Mouse (Mus musculus): Measurements from ENCODE around the gene Alkbh6. TPM values are rescaled to one million over a fixed set of nuclear protein-coding genes. Genes with fewer than 3 reads are reported as not detected.

Alkbh6 gene
- polyA plus RNA-seq, 1 experiment from 2014 or later: 64.4 TPM

DNA sequence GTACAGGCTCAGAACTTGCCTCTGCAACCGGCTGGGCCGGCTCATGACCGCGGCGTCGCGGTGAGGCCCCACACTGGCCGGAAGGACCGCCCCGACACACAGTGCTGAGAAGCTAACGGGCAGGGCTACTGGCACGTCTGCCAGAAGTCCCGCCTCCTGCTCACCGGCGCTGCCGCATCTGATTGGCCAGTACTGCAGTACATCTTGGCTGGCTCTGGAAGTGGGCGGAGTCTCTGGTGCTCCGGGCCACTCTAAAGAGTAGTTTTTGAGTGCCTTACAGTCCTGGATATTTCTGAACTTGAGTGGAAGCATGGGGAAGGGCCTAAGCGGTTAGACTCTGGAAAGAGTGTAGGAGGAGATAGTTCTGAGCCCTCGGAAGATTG, 13.8 kb downstream of the Alkbh6 start:
- peak; percentile 99 for ATAC-seq (ENCODE audit: insufficient read depth, low FRiP score)
- no peaks in the 10 kb centered on the region for H3K27me3 ChIP-seq (ENCODE audit: control insufficient read depth, insufficient read depth, low read length)
- WGBS: under 1% methylated on average over 20 of the region's 20 CpGs
- peak overlapping the region; percentile 94 for H3K27ac ChIP-seq (ENCODE audit: low read length)
- H3K36me3 ChIP-seq (ENCODE audit: control insufficient read depth, insufficient read depth, low read length): no peaks in the 10 kb centered on the region
- peak overlapping the region; percentile 75 for H3K4me3 ChIP-seq (replicated peaks; ENCODE audit: low read length)
- peak overlapping the region; percentile 86 for H3K9ac ChIP-seq (ENCODE audit: low read length)
- H3K9me3 ChIP-seq (replicated peaks; ENCODE audit: control insufficient read depth, low read length): no peaks in the 10 kb centered on the region
- peak overlapping the region; percentile 75 for H3K4me2 ChIP-seq (ENCODE audit: low read depth, low read length)
- peaks cover 8% of the 10 kb centered on the region; the same call in 1 of the 2 replicates for H3K4me1 ChIP-seq (ENCODE audit: control insufficient read depth, insufficient read depth, low read length)

DNA sequence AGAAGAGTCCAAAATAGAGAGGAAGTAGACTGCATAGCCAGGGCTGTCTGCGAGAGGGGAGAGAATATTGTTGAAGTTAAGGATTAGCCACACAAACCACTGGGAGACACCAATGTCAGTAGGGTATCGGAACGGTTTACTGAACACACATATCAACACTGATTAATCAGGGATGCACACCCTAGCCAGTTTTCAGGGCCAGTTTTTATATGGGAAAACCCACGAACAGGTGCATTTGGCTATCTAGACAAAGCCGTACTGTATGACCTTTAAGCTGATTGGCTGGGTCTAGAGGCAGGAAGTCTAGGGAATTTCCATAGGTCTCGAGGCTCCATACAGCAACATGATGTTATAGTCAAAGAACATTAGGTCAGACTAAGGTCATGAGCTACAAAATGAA, 14.3 kb downstream of the Alkbh6 start:
- Histone ChIP-seq H3K27me3 (ENCODE audit: control insufficient read depth, insufficient read depth, low read length) (no peaks in the 10 kb centered on the region), H3K9ac (ENCODE audit: low read length) (peak overlapping the region; percentile 72), H3K4me1 (ENCODE audit: control insufficient read depth, insufficient read depth, low read length) (peaks cover 8% of the 10 kb centered on the region; the same call in 1 of the 2 replicates), H3K9me3 (replicated peaks; ENCODE audit: control insufficient read depth, low read length) (no peaks in the 10 kb centered on the region), H3K4me3 (replicated peaks; ENCODE audit: low read length) (peak overlapping the region; percentile 75), H3K27ac (ENCODE audit: low read length) (peak overlapping the region; percentile 94), H3K4me2 (ENCODE audit: low read depth, low read length) (peak overlapping the region; percentile 70), H3K36me3 (ENCODE audit: control insufficient read depth, insufficient read depth, low read length) (no peaks in the 10 kb centered on the region)
- no peak for ATAC-seq (ENCODE audit: insufficient read depth, low FRiP score)
- WGBS: 21% methylated on average over 6 of the region's 6 CpGs

DNA sequence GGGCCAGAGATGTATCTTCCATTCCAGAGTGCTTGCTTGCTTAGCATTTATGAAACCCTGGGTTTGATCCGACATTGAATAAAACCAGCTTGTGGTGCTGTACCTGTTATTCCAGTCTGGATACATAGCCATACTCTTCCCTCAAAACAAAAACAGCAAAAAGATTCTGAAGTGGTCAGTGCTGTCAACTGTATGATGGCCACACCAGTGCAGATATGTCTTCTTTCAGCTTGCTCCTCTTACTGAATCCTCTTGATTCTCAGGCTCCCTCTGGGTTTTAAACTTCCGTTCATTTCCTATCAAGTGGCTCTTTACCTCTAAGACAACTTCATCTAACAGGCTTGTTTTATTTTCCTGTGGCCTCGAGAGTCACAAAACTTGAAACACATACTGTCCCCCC, 15.3 kb downstream of the Alkbh6 start, which contains the start of gene Sdhaf1:
Sdhaf1 (minus strand) TSS at position 101 of the 400 bp plus-strand sequence.
- WGBS: 69% methylated on average over 3 of the region's 3 CpGs
- H3K4me2 ChIP-seq (ENCODE audit: low read depth, low read length): peak within 1 kb of the TSS; percentile 70
- no peaks in the 10 kb centered on the region for H3K9me3 ChIP-seq (replicated peaks; ENCODE audit: control insufficient read depth, low read length)
- ATAC-seq (ENCODE audit: insufficient read depth, low FRiP score): no peak
- no peaks in the 10 kb centered on the region for H3K27me3 ChIP-seq (ENCODE audit: control insufficient read depth, insufficient read depth, low read length)
- peak within 1 kb of the TSS; percentile 75 for H3K4me3 ChIP-seq (replicated peaks; ENCODE audit: low read length)
- peak within 1 kb of the TSS; percentile 94 for H3K27ac ChIP-seq (ENCODE audit: low read length)
- H3K36me3 ChIP-seq (ENCODE audit: control insufficient read depth, insufficient read depth, low read length): no peaks in the 10 kb centered on the region
- H3K4me1 ChIP-seq (ENCODE audit: control insufficient read depth, insufficient read depth, low read length): peaks cover 8% of the 10 kb centered on the region; the same call in 1 of the 2 replicates
- peak within 1 kb of the TSS; percentile 72 for H3K9ac ChIP-seq (ENCODE audit: low read length)

DNA sequence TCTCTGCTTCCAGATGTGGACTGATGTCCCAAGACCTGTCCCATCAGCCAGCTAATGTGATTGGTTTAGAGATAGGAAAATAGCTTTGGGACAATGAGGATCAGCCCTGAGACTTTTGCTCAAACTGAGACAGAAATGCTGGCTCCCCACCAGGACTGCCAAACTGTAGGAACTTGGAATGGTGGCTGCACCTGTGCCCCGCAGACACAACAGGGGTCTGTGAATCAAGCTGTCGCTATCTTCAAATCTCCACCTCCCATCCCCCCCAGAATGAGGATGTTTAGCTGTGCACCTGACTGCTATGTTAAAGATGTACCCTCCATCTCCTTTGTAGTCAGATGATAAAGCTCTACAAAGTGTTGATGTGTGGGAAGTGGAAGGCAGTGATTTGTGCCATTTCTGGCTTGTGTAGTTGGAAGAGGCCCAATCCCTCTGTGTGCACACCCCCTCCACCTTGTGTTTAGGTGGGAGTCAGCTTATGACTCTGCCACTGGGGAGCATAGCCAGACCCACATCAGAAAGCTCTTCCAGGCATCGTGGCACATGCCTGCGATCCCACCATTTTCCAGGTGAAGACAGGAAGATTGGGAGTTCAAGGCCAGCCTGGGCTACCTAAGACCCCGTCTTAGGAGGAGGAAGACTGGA, 15.9 kb downstream of the Alkbh6 start:
- no peak for ATAC-seq (ENCODE audit: insufficient read depth, low FRiP score)
- Histone ChIP-seq H3K4me2 (ENCODE audit: low read depth, low read length) (no peak overlapping the region), H3K27me3 (ENCODE audit: control insufficient read depth, insufficient read depth, low read length) (no peaks in the 10 kb centered on the region), H3K9me3 (replicated peaks; ENCODE audit: control insufficient read depth, low read length) (no peaks in the 10 kb centered on the region), H3K4me3 (replicated peaks; ENCODE audit: low read length) (no peak overlapping the region), H3K9ac (ENCODE audit: low read length) (no peak overlapping the region), H3K4me1 (ENCODE audit: control insufficient read depth, insufficient read depth, low read length) (peaks cover 8% of the 10 kb centered on the region; the same call in 1 of the 2 replicates), H3K36me3 (ENCODE audit: control insufficient read depth, insufficient read depth, low read length) (no peaks in the 10 kb centered on the region), H3K27ac (ENCODE audit: low read length) (no peak overlapping the region)
- 85% methylated on average over 5 of the region's 5 CpGs for WGBS

DNA sequence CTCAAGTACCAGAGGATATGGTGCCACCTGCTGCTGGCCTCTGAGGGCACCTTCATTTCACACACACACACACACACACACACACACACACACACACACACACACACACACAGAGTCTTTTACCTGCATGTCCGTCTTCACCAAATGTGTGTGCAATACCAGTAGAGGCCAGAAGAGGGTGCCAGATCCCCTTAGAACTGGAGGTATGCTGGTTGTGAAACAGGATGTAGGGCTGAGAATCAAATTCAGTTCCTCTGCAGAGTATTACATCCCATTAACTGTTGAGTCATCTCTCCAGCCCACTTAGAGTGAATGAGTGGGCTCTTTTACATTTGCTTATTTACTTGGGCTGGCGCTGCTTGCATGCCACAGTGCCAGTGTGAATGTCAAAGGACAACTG, 16.8 kb downstream of the Alkbh6 start:
- Histone ChIP-seq H3K4me2 (ENCODE audit: low read depth, low read length) (no peak overlapping the region), H3K4me1 (ENCODE audit: control insufficient read depth, insufficient read depth, low read length) (peaks cover 8% of the 10 kb centered on the region; the same call in 1 of the 2 replicates), H3K9ac (ENCODE audit: low read length) (no peak overlapping the region), H3K27ac (ENCODE audit: low read length) (no peak overlapping the region), H3K27me3 (ENCODE audit: control insufficient read depth, insufficient read depth, low read length) (no peaks in the 10 kb centered on the region), H3K9me3 (replicated peaks; ENCODE audit: control insufficient read depth, low read length) (no peaks in the 10 kb centered on the region), H3K4me3 (replicated peaks; ENCODE audit: low read length) (no peak overlapping the region), H3K36me3 (ENCODE audit: control insufficient read depth, insufficient read depth, low read length) (no peaks in the 10 kb centered on the region)
- 40% methylated on average over 2 of the region's 2 CpGs for WGBS
- no peak for ATAC-seq (ENCODE audit: insufficient read depth, low FRiP score)

DNA sequence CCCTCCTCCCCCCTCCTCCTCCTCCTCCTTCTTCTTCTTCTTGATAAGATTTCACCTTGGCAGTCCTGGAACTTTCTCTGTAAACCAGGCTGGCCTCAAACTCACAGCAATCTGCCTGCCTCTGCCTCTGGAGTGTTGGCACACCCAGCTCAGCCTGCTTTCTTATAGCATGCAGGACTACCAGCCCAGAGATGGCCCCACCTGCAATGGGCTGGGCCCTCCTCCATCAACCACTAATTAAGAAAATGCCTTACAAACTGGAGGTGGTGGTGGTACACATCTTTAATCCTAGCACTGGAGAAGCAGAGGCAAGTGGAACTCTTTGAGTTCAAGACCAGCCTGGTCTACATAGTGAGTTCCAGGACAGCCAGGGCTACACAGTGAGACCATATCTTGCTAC, 17.9 kb downstream of the Alkbh6 start:
- H3K4me1 ChIP-seq (ENCODE audit: control insufficient read depth, insufficient read depth, low read length): peaks cover under 1% of the 10 kb centered on the region; the same call in 1 of the 2 replicates
- H3K9me3 ChIP-seq (replicated peaks; ENCODE audit: control insufficient read depth, low read length): no peaks in the 10 kb centered on the region
- no peak for ATAC-seq (ENCODE audit: insufficient read depth, low FRiP score)
- H3K4me2 ChIP-seq (ENCODE audit: low read depth, low read length): no peak overlapping the region
- no peak overlapping the region for H3K9ac ChIP-seq (ENCODE audit: low read length)
- H3K27me3 ChIP-seq (ENCODE audit: control insufficient read depth, insufficient read depth, low read length): no peaks in the 10 kb centered on the region
- no peaks in the 10 kb centered on the region for H3K36me3 ChIP-seq (ENCODE audit: control insufficient read depth, insufficient read depth, low read length)
- H3K4me3 ChIP-seq (replicated peaks; ENCODE audit: low read length): no peak overlapping the region
- H3K27ac ChIP-seq (ENCODE audit: low read length): no peak overlapping the region

DNA sequence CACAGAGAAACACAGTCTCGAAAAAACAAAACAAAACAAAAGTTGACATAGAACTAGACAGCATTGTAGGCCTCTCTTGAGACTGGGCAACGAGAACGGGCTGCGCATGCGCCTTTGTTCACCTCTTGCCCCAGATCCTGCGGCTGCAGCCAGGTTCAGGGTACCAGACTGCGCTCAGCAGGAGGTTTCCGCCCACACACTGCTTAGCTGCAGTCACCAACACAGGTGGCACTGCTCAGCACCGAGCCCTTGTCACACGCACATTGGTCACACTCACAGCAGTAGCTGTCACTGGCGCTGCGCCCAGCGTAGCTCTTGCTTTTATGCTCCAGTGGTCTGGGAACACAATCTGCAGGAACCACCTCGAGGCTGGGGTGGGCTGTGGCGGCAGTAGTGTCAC, 18.6 kb downstream of the Alkbh6 start:
- ATAC-seq (ENCODE audit: insufficient read depth, low FRiP score): no peak
- Histone ChIP-seq H3K4me3 (replicated peaks; ENCODE audit: low read length) (no peak overlapping the region), H3K27me3 (ENCODE audit: control insufficient read depth, insufficient read depth, low read length) (no peaks in the 10 kb centered on the region), H3K4me2 (ENCODE audit: low read depth, low read length) (no peak overlapping the region), H3K4me1 (ENCODE audit: control insufficient read depth, insufficient read depth, low read length) (no peaks in the 10 kb centered on the region), H3K27ac (ENCODE audit: low read length) (no peak overlapping the region), H3K36me3 (ENCODE audit: control insufficient read depth, insufficient read depth, low read length) (no peaks in the 10 kb centered on the region), H3K9me3 (replicated peaks; ENCODE audit: control insufficient read depth, low read length) (no peaks in the 10 kb centered on the region), H3K9ac (ENCODE audit: low read length) (no peak overlapping the region)
- 55% methylated on average over 15 of the region's 15 CpGs for WGBS

DNA sequence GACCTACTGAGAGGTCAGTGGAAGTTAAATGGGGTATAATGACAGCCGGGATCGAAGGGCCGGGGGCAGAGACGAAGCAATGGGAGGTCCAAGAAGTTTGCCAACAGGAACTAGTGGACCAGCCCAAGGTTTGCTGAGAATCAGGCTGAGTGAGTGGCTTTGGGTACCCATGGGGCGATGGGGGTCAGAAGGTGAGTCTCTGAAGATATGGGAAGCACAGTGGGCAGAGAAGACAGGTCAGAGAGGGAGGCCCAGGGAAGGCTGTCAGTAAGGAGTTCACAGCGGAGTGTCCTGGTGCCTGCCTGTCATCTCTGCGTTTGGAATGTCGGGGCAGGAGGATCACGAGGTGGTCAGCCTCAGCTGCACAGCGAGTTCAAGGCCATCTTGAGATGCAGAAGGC, 19.9 kb downstream of the Alkbh6 start:
- no peaks in the 10 kb centered on the region for H3K27me3 ChIP-seq (ENCODE audit: control insufficient read depth, insufficient read depth, low read length)
- H3K4me2 ChIP-seq (ENCODE audit: low read depth, low read length): no peak overlapping the region
- ATAC-seq (ENCODE audit: insufficient read depth, low FRiP score): no peak
- H3K4me3 ChIP-seq (replicated peaks; ENCODE audit: low read length): no peak overlapping the region
- no peak overlapping the region for H3K27ac ChIP-seq (ENCODE audit: low read length)
- H3K9ac ChIP-seq (ENCODE audit: low read length): no peak overlapping the region
- no peaks in the 10 kb centered on the region for H3K36me3 ChIP-seq (ENCODE audit: control insufficient read depth, insufficient read depth, low read length)
- WGBS: 54% methylated on average over 10 of the region's 10 CpGs
- H3K9me3 ChIP-seq (replicated peaks; ENCODE audit: control insufficient read depth, low read length): no peaks in the 10 kb centered on the region
- H3K4me1 ChIP-seq (ENCODE audit: control insufficient read depth, insufficient read depth, low read length): peaks cover 3% of the 10 kb centered on the region; the same call in 1 of the 2 replicates

DNA sequence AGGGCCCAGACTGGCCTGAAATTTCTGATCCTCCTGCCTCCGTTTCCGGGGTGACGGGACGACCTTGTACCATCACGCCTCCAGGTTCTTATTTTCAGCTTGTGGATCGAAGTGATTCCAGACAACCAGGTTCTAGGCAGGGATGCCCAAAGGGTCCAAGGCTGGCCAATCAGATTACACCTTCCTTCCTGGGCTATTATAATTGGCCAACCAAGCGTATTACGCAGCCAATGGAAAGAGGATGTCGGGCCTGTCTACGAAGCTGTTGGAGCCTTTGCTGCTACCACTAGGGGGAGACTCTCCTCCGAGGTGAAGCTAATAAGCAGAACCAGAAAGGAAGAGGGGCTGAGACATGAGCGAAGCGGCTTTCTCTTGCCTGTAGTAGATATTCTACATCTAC, 23.4 kb downstream of the Alkbh6 start:
- Histone ChIP-seq H3K27ac (ENCODE audit: low read length) (no peak overlapping the region), H3K27me3 (ENCODE audit: control insufficient read depth, insufficient read depth, low read length) (peaks cover 8% of the 10 kb centered on the region), H3K4me3 (replicated peaks; ENCODE audit: low read length) (no peak overlapping the region), H3K4me2 (ENCODE audit: low read depth, low read length) (peak overlapping the region; percentile 27; the same call in 1 of the 2 replicates), H3K9ac (ENCODE audit: low read length) (no peak overlapping the region), H3K9me3 (replicated peaks; ENCODE audit: control insufficient read depth, low read length) (no peaks in the 10 kb centered on the region), H3K4me1 (ENCODE audit: control insufficient read depth, insufficient read depth, low read length) (peaks cover 10% of the 10 kb centered on the region), H3K36me3 (ENCODE audit: control insufficient read depth, insufficient read depth, low read length) (no peaks in the 10 kb centered on the region)
- ATAC-seq (ENCODE audit: insufficient read depth, low FRiP score): peak; percentile 65
- WGBS: 7% methylated on average over 13 of the region's 13 CpGs

Data from stomach, embryonic 16.5 days (tissue).